Mouse (Mus musculus): ENCODE results near the gene Vmn1r221. TPM values are rescaled to one million over a fixed set of nuclear protein-coding genes. Genes with fewer than 3 reads are reported as not detected.

Vmn1r221 gene
- not detected in 2 replicates for polyA plus RNA-seq (2012; ENCODE audit: low replicate concordance)

GRCm38 (mm10) chr13:23213827-23214226 is at the start of gene Vmn1r221:
Vmn1r221 (plus strand) TSS chr13:23214127.

GRCm38 (mm10) chr13:23187875-23188274 is 26.1 kb upstream of the Vmn1r221 start, which contains the start of gene Vmn1r220:
Vmn1r220 (minus strand) TSS chr13:23187975.

GRCm38 (mm10) chr13:23235847-23236246 is 21.9 kb downstream of the Vmn1r221 start, which contains the start of gene Vmn1r222:
Vmn1r222 (minus strand) TSS chr13:23235947.

GRCm38 (mm10) chr13:23246834-23247233 is 32.9 kb downstream of the Vmn1r221 start, which contains the start of gene Vmn1r223:
Vmn1r223 (plus strand) TSS chr13:23247134.

Other genes starting within 250 kb of the Vmn1r221 start
- gene Vmn1r213, start 206.5 kb upstream of the Vmn1r221 start, polyA plus RNA-seq (2012; ENCODE audit: low replicate concordance) = not detected in 2 replicates
- gene Vmn1r214, start 183.7 kb upstream of the Vmn1r221 start, polyA plus RNA-seq (2012; ENCODE audit: low replicate concordance) = not detected in 2 replicates
- gene Vmn1r215, start 146.1 kb upstream of the Vmn1r221 start, polyA plus RNA-seq (2012; ENCODE audit: low replicate concordance) = not detected in 2 replicates
- gene Vmn1r217, start 95.9 kb upstream of the Vmn1r221 start, polyA plus RNA-seq (2012; ENCODE audit: low replicate concordance) = 0.02 TPM in 1 of 2 replicates, not detected in the other
- not detected in 2 replicates for gene Vmn1r218, start 81.0 kb upstream of the Vmn1r221 start, polyA plus RNA-seq (2012; ENCODE audit: low replicate concordance)
- not detected in 2 replicates for gene Vmn1r219, start 54.8 kb upstream of the Vmn1r221 start, polyA plus RNA-seq (2012; ENCODE audit: low replicate concordance)
- not detected in 2 replicates for gene Vmn1r220, start 26.2 kb upstream of the Vmn1r221 start, polyA plus RNA-seq (2012; ENCODE audit: low replicate concordance)
- not detected in 2 replicates for gene Vmn1r222, start 21.8 kb downstream of the Vmn1r221 start, polyA plus RNA-seq (2012; ENCODE audit: low replicate concordance)
- gene Vmn1r223, start 33.0 kb downstream of the Vmn1r221 start, polyA plus RNA-seq (2012; ENCODE audit: low replicate concordance) = not detected in 2 replicates
- gene Zfp322a, start 155.1 kb downstream of the Vmn1r221 start, polyA plus RNA-seq (2012; ENCODE audit: low replicate concordance) = 0.58 and 1.2 TPM in 2 replicates
- gene Abt1, start 209.7 kb downstream of the Vmn1r221 start, polyA plus RNA-seq (2012; ENCODE audit: low replicate concordance) = 4.2 and 5.2 TPM in 2 replicates

All from hematopoietic multipotent progenitor cell, adult 10-12 weeks (in vitro differentiated cells).